Comparison of ENCODE assay signal across 14 mouse cellular contexts in the genomic region with DNA sequence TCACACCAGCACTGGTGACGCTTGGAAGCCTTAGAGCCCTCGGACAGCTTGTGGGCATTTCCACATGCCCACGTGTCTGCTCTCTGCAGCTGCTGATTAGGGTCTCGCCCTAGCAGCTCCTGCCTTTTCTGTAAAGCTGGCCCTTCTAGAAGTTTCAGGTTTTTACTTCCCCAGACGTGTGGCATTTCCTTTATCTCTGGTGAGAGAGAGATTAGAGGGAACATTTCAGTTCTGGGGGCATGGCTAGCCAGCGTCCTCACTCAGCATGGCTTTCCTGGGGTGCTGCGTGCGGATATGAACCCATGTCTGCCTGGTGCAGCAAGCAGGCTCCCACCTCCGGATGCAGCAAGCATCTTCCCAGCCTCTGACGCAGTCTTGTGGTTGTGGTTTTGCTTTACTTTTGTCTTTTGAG. TPM values are rescaled to one million over a fixed set of nuclear protein-coding genes. Genes with fewer than 3 reads are reported as not detected.
DNase-seq lines count a peak whose midpoint lies in the region; ATAC-seq lines count a peak whose summit lies in the region.
"Had no signal": no experiment of that assay in that cellular context is flagged by ENCODE, and none has a peak within 500 bp of the region (broad histone marks: within the 10 kb centered on the region; RNA-seq: fewer than 3 reads in every experiment).

No protein-coding gene starts in this region.

- H3K9ac ChIP-seq in liver, embryonic 12.5 days: no peak overlapping the region
- H3K9ac ChIP-seq: hindbrain, embryonic 13.5 days had no signal

- H3K9me3 ChIP-seq in liver, embryonic 12.5 days (replicated peaks): no peaks in the 10 kb centered on the region
- H3K9me3 ChIP-seq: embryonic facial prominence, embryonic 10.5 days; hindbrain, embryonic 13.5 days had no signal

- intact Hi-C loops in left cerebral cortex, postnatal 36 days (cut with DNase I): no loop called here

- DNase-seq in CD4-positive helper T cell, adult 2 months (ENCODE audit: low read depth, low spot score): peak; percentile 78
- DNase-seq in CD8-positive naive resting alpha-beta T cell, adult 2 months (ENCODE audit: low read depth in 2 of 2, low spot score in 2 of 2): peak; percentile 63 to 75
- DNase-seq in thymus, adult 18-20 months: peak; percentile 42 to 69
- DNase-seq in layer of hippocampus, adult 18-20 months (ENCODE audit: low spot score in 2 of 2): no peak
- no peak for DNase-seq in left cerebral cortex, postnatal 36 days (ENCODE audit: low spot score in 2 of 2)
- no peak for DNase-seq in frontal cortex, postnatal 14 days (ENCODE audit: low spot score in 2 of 2)
- DNase-seq: cerebellum, adult 8-10 months; kidney, adult 2 months; lung, adult 18-20 months had no signal

- WGBS in liver, embryonic 12.5 days (ENCODE audit: insufficient replicate concordance): 18% methylated on average over 10 of the region's 10 CpGs

- no peaks in the 10 kb centered on the region; the same call in 1 of the 2 replicates for H3K36me3 ChIP-seq in liver, embryonic 12.5 days

- ATAC-seq in liver, embryonic 12.5 days: peak; percentile 59

- H3K27ac ChIP-seq in liver, embryonic 12.5 days: no peak overlapping the region
- H3K27ac ChIP-seq: embryonic facial prominence, embryonic 10.5 days; hindbrain, embryonic 13.5 days had no signal

- no peaks in the 10 kb centered on the region for H3K27me3 ChIP-seq in liver, embryonic 12.5 days (replicated peaks)
- H3K27me3 ChIP-seq: hindbrain, embryonic 13.5 days had no signal

- no peak overlapping the region for H3K4me2 ChIP-seq in liver, embryonic 12.5 days
- H3K4me2 ChIP-seq: heart, embryonic 11.5 days; hindbrain, embryonic 13.5 days had no signal

- H3K4me3 ChIP-seq in liver, embryonic 12.5 days: no peak overlapping the region
- H3K4me3 ChIP-seq: embryonic facial prominence, embryonic 10.5 days; hindbrain, embryonic 13.5 days; myocyte had no signal

- H3K4me1 ChIP-seq in liver, embryonic 12.5 days: no peaks in the 10 kb centered on the region
- H3K4me1 ChIP-seq: embryonic facial prominence, embryonic 10.5 days; hindbrain, embryonic 13.5 days had no signal

RNA-seq across cellular contexts. Expression of a gene that starts 55.7 kb away (rescaled TPM):
- polyA plus RNA-seq in liver, embryonic 12.5 days (2016; fragmentation: Nextera tagmentation; extraction: Ambion mirVana): 0.08 and 0.13 TPM in 2 replicates
- total RNA-seq in layer of hippocampus, adult 18-20 months (2021): not detected
- under 1 TPM in 1 of 2 experiments, not detected in 1; 0.15 TPM for total RNA-seq in left cerebral cortex, postnatal 36 days (2021)
- polyA plus RNA-seq: embryonic facial prominence, embryonic 10.5 days; myocyte had no signal

Comparison
In these comparisons a context has a peak if more than half of its experiments do, and no peak if none do; other contexts are left out.
1. DNase-seq: peak in CD4-positive helper T cell, adult 2 months (single experiment), CD8-positive naive resting alpha-beta T cell, adult 2 months (2 of 2) and thymus, adult 18-20 months (2 of 2); none in layer of hippocampus, adult 18-20 months (0 of 2), left cerebral cortex, postnatal 36 days (0 of 2) and frontal cortex, postnatal 14 days (0 of 2).